Mouse (Mus musculus) heart, embryonic 15.5 days (tissue): ENCODE data around the gene Coq5. TPM values are rescaled to one million over a fixed set of nuclear protein-coding genes. Genes with fewer than 3 reads are reported as not detected.

Source experiments
- ATAC-seq: fragments of 200-750 bp; cut with Nextera tagmentation; replicated peaks from 2 replicates; pipeline ENCODE4 v1.8.0; 2017; ENCODE audit warnings: low read depth, moderate TSS enrichment; ENCODE audit not compliant: insufficient number of reproducible peaks, insufficient read depth, low FRiP score
- H3K27ac ChIP-seq: fragments of 300-500 bp; sonication (generic); 2 replicates; pipeline ENCODE4 v1.5.1; 2015; ENCODE audit warnings: mild to moderate bottlenecking, inconsistent platforms
- H3K27me3 ChIP-seq: fragments of 300-500 bp; sonication (generic); 2 replicates; pipeline ENCODE4 v1.6.1; 2015; ENCODE audit warnings: inconsistent platforms
- H3K36me3 ChIP-seq: fragments of 300-500 bp; sonication (generic); 2 replicates; pipeline ENCODE4 v1.6.1; 2015; ENCODE audit warnings: mild to moderate bottlenecking, inconsistent platforms
- H3K4me1 ChIP-seq: fragments of 300-500 bp; sonication (generic); replicated peaks from 2 replicates; pipeline ENCODE4 v1.6.1; 2015; ENCODE audit warnings: inconsistent platforms
- H3K4me2 ChIP-seq: fragments of 300-500 bp; sonication (generic); 2 replicates; pipeline ENCODE4 v1.6.1; 2015; ENCODE audit warnings: inconsistent platforms, mild to moderate bottlenecking, moderate library complexity
- H3K4me3 ChIP-seq: fragments of 300-500 bp; sonication (generic); 2 replicates; pipeline ENCODE4 v1.5.1; 2015; ENCODE audit warnings: mild to moderate bottlenecking, inconsistent platforms
- H3K9ac ChIP-seq: fragments of 300-500 bp; sonication (generic); 2 replicates; pipeline ENCODE4 v1.6.1; 2015; ENCODE audit warnings: mild to moderate bottlenecking, inconsistent platforms
- H3K9me3 ChIP-seq: fragments of 300-500 bp; sonication (generic); replicated peaks from 2 replicates; pipeline ENCODE4 v1.6.1; 2016; ENCODE audit warnings: inconsistent platforms
- WGBS: fragments of 180-500 bp; shearing (Covaris S2); methylation state at CpG from one replicate; pipeline ENCODE4 v1.1.7; 2015; ENCODE audit warnings: mixed read lengths; 5-methylcytosine and 5-hydroxymethylcytosine counted together
- polyA plus RNA-seq: library from polyadenylated mRNA; unstranded; fragments of >200 nt; fragmentation: Nextera tagmentation; extraction: Ambion mirVana; gene quantifications from 2 replicates; pipeline ENCODE4 v1.2.1, GENCODE M21; 2015

The Coq5 gene
- polyA plus RNA-seq, 1 experiment from 2014 or later: 83.3 TPM

GRCm38 (mm10) chr5:115340577-115341313 lies 61.3 kb downstream of the Coq5 start, which contains the start of the genes Gatc and Triap1:
TSS of gene Gatc (minus strand) at chr5:115341178.
TSS of gene Triap1 (plus strand) at chr5:115341225.
- Histone ChIP-seq H3K4me2 (peak within 1 kb of the TSS; percentile 86), H3K9ac (peak within 1 kb of the TSS; percentile 89), H3K4me1 (peaks cover 28% of the 10 kb centered on the region), H3K27ac (peak within 1 kb of the TSS; percentile 78), H3K27me3 (no peaks in the 10 kb centered on the region), H3K9me3 (no peaks in the 10 kb centered on the region), H3K4me3 (peak within 1 kb of the TSS; percentile 90), H3K36me3 (peaks cover 43% of the 10 kb centered on the region)
- ATAC-seq: peak; percentile 91
- under 1% methylated on average over 62 of the region's 62 CpGs for WGBS

GRCm38 (mm10) chr5:115341314-115342165 lies 62.1 kb downstream of the Coq5 start:
- H3K9me3 ChIP-seq: no peaks in the 10 kb centered on the region
- peaks cover 43% of the 10 kb centered on the region for H3K36me3 ChIP-seq
- peak overlapping the region; percentile 86 for H3K4me2 ChIP-seq
- 9% methylated on average over 36 of the region's 36 CpGs for WGBS
- peak overlapping the region; percentile 90 for H3K4me3 ChIP-seq
- H3K27me3 ChIP-seq: no peaks in the 10 kb centered on the region
- H3K27ac ChIP-seq: peak overlapping the region; percentile 78
- H3K4me1 ChIP-seq: peaks cover 33% of the 10 kb centered on the region
- H3K9ac ChIP-seq: peak overlapping the region; percentile 89
- peak; percentile 48 for ATAC-seq

Other genes starting within 250 kb of the Coq5 start
- 13.5 and 17.4 TPM in 2 replicates for gene Gm10401, start 181.4 kb upstream of the Coq5 start, polyA plus RNA-seq
- 122 and 123 TPM in 2 replicates for gene Acads, start 160.3 kb upstream of the Coq5 start, polyA plus RNA-seq
- gene Unc119b, start 144.7 kb upstream of the Coq5 start, polyA plus RNA-seq: 18.1 and 21.8 TPM in 2 replicates
- 54.4 and 76.7 TPM in 2 replicates for gene Mlec, start 121.5 kb upstream of the Coq5 start, polyA plus RNA-seq
- 0.96 and 1.2 TPM in 2 replicates for gene Cabp1, start 85.3 kb upstream of the Coq5 start, polyA plus RNA-seq
- 56.2 and 60.3 TPM in 2 replicates for gene Pop5, start 43.8 kb upstream of the Coq5 start, polyA plus RNA-seq
- 131 and 156 TPM in 2 replicates for gene Rnf10, start 6.8 kb upstream of the Coq5 start, polyA plus RNA-seq
- gene Dynll1, start 21.3 kb downstream of the Coq5 start, polyA plus RNA-seq: 1,079 and 1,146 TPM in 2 replicates
- gene Srsf9, start 47.5 kb downstream of the Coq5 start, polyA plus RNA-seq: 99.0 and 118 TPM in 2 replicates
- 21.5 and 23.7 TPM in 2 replicates for gene Gatc, start 61.5 kb downstream of the Coq5 start, polyA plus RNA-seq
- 35.2 and 39.2 TPM in 2 replicates for gene Triap1, start 61.6 kb downstream of the Coq5 start, polyA plus RNA-seq
- gene Cox6a1, start 69.3 kb downstream of the Coq5 start, polyA plus RNA-seq: 1,326 and 1,479 TPM in 2 replicates
- 2.0 and 3.5 TPM in 2 replicates for gene Msi1, start 149.9 kb downstream of the Coq5 start, polyA plus RNA-seq
- 0.32 and 0.52 TPM in 2 replicates for gene Pla2g1b, start 186.6 kb downstream of the Coq5 start, polyA plus RNA-seq
- 20.9 TPM in 2 replicates for gene Sirt4, start 205.1 kb downstream of the Coq5 start, polyA plus RNA-seq
- 33.5 and 46.2 TPM in 2 replicates for gene Pxn, start 227.0 kb downstream of the Coq5 start, polyA plus RNA-seq